Mouse (Mus musculus) midbrain, embryonic 13.5 days (tissue): Measurements from ENCODE around the gene Lrwd1. TPM values are rescaled to one million over a fixed set of nuclear protein-coding genes. Genes with fewer than 3 reads are reported as not detected.

Experiments
- ATAC-seq: fragments of 200-750 bp; cut with Nextera tagmentation; 2 replicates; pipeline ENCODE4 v1.8.0; 2017; ENCODE audit warnings: mild to moderate bottlenecking, moderate TSS enrichment, moderate library complexity
- H3K27ac ChIP-seq: fragments of 300-500 bp; sonication (generic); 2 replicates; pipeline ENCODE4 v1.5.1; 2015; ENCODE audit warnings: inconsistent platforms, mild to moderate bottlenecking, moderate library complexity
- H3K27me3 ChIP-seq: fragments of 300-500 bp; sonication (generic); 2 replicates; pipeline ENCODE4 v1.6.1; 2015; ENCODE audit warnings: mild to moderate bottlenecking, inconsistent platforms
- H3K36me3 ChIP-seq: fragments of 300-500 bp; sonication (generic); 2 replicates; pipeline ENCODE4 v1.6.1; 2015; ENCODE audit warnings: mild to moderate bottlenecking, inconsistent platforms
- H3K4me1 ChIP-seq: fragments of 300-500 bp; sonication (generic); replicated peaks from 2 replicates; pipeline ENCODE4 v1.6.1; 2015; ENCODE audit warnings: inconsistent platforms
- H3K4me2 ChIP-seq: fragments of 300-500 bp; sonication (generic); replicated peaks from 2 replicates; pipeline ENCODE4 v1.6.1; 2015; ENCODE audit warnings: moderate library complexity, mild to moderate bottlenecking, inconsistent platforms
- H3K4me3 ChIP-seq: fragments of 300-500 bp; sonication (generic); replicated peaks from 2 replicates; pipeline ENCODE4 v1.5.1; 2015; ENCODE audit warnings: mild to moderate bottlenecking, inconsistent platforms
- H3K9ac ChIP-seq: fragments of 300-500 bp; sonication (generic); replicated peaks from 2 replicates; pipeline ENCODE4 v1.6.1; 2015; ENCODE audit warnings: mild to moderate bottlenecking, inconsistent platforms
- H3K9me3 ChIP-seq: fragments of 300-500 bp; sonication (generic); 2 replicates; pipeline ENCODE4 v1.6.1; 2016; ENCODE audit warnings: mild to moderate bottlenecking, inconsistent platforms
- WGBS: fragments of 180-500 bp; shearing (Covaris S2); methylation state at CpG from one replicate; pipeline ENCODE4 v1.1.7; 2015; 5-methylcytosine and 5-hydroxymethylcytosine counted together
- polyA plus RNA-seq: library from polyadenylated mRNA; unstranded; fragments of >200 nt; fragmentation: Nextera tagmentation; extraction: Ambion mirVana; gene quantifications from 2 replicates; pipeline ENCODE4 v1.2.1, GENCODE M21; 2015

The Lrwd1 gene
- polyA plus RNA-seq: 31.7 and 33.8 TPM in 2 replicates

- peak within 1 kb of the TSS; percentile 88 for H3K4me2 ChIP-seq
- peaks cover 24% of the 10 kb centered on the region for H3K4me1 ChIP-seq
- H3K9me3 ChIP-seq: no peaks in the 10 kb centered on the region
- H3K27ac ChIP-seq: no peak within 1 kb of the TSS
- peak within 1 kb of the TSS; percentile 81 for H3K9ac ChIP-seq
- peak; percentile 95 for ATAC-seq
- no peaks in the 10 kb centered on the region for H3K27me3 ChIP-seq
- H3K4me3 ChIP-seq: peak within 1 kb of the TSS; percentile 84
- H3K36me3 ChIP-seq: peaks cover 52% of the 10 kb centered on the region
- WGBS: under 1% methylated on average over 60 of the region's 60 CpGs
Observed at GRCm38 (mm10) chr5:136135571-136136291, at the start of gene Lrwd1, which contains the start of gene Alkbh4. Gene Lrwd1 (minus strand): TSS chr5:136136074. Gene Alkbh4 (plus strand): TSS chr5:136136146.

GRCm38 (mm10) chr5:136183766-136184165, 47.9 kb upstream of the Lrwd1 start:
- Histone ChIP-seq H3K27ac (no peak overlapping the region), H3K4me2 (no peak overlapping the region), H3K36me3 (peaks cover 72% of the 10 kb centered on the region), H3K4me3 (no peak overlapping the region), H3K27me3 (no peaks in the 10 kb centered on the region), H3K9me3 (no peaks in the 10 kb centered on the region), H3K9ac (no peak overlapping the region), H3K4me1 (no peaks in the 10 kb centered on the region)
- ATAC-seq: no peak
- 94% methylated on average over 7 of the region's 7 CpGs for WGBS

- Histone ChIP-seq H3K4me2 (no peak overlapping the region), H3K4me1 (no peaks in the 10 kb centered on the region), H3K27ac (no peak overlapping the region), H3K4me3 (no peak overlapping the region), H3K9ac (no peak overlapping the region), H3K27me3 (no peaks in the 10 kb centered on the region), H3K9me3 (no peaks in the 10 kb centered on the region), H3K36me3 (peaks cover 72% of the 10 kb centered on the region)
- ATAC-seq: no peak
- WGBS: 96% methylated on average over 4 of the region's 4 CpGs
Observed at GRCm38 (mm10) chr5:136182830-136183229, 47.0 kb upstream of the Lrwd1 start.

GRCm38 (mm10) chr5:136182049-136182448, 46.2 kb upstream of the Lrwd1 start:
- no peak overlapping the region for H3K4me3 ChIP-seq
- no peaks in the 10 kb centered on the region for H3K27me3 ChIP-seq
- H3K27ac ChIP-seq: no peak overlapping the region
- no peak overlapping the region for H3K9ac ChIP-seq
- ATAC-seq: no peak
- peaks cover 72% of the 10 kb centered on the region for H3K36me3 ChIP-seq
- H3K9me3 ChIP-seq: no peaks in the 10 kb centered on the region
- no peaks in the 10 kb centered on the region for H3K4me1 ChIP-seq
- no peak overlapping the region for H3K4me2 ChIP-seq
- whole genome bisulfite sequencing: 91% methylated on average over 6 of the region's 6 CpGs

GRCm38 (mm10) chr5:136181197-136181596, 45.3 kb upstream of the Lrwd1 start:
- WGBS: 93% methylated on average over 6 of the region's 6 CpGs
- no peaks in the 10 kb centered on the region for H3K9me3 ChIP-seq
- H3K27me3 ChIP-seq: no peaks in the 10 kb centered on the region
- H3K27ac ChIP-seq: no peak overlapping the region
- H3K4me1 ChIP-seq: no peaks in the 10 kb centered on the region
- ATAC-seq: no peak
- H3K36me3 ChIP-seq: peaks cover 70% of the 10 kb centered on the region
- no peak overlapping the region for H3K4me3 ChIP-seq
- H3K9ac ChIP-seq: no peak overlapping the region
- no peak overlapping the region for H3K4me2 ChIP-seq

- Histone ChIP-seq H3K27me3 (no peaks in the 10 kb centered on the region), H3K4me2 (no peak overlapping the region), H3K9ac (no peak overlapping the region), H3K4me3 (no peak overlapping the region), H3K36me3 (peaks cover 67% of the 10 kb centered on the region), H3K9me3 (no peaks in the 10 kb centered on the region), H3K27ac (no peak overlapping the region), H3K4me1 (no peaks in the 10 kb centered on the region)
- 88% methylated on average over 5 of the region's 5 CpGs for WGBS
- no peak for ATAC-seq
Observed at GRCm38 (mm10) chr5:136179594-136179993, 43.7 kb upstream of the Lrwd1 start.

- Histone ChIP-seq H3K4me1 (peaks cover 25% of the 10 kb centered on the region), H3K27me3 (0 out of 2 replicates have a peak, but pooled peaks cover 11% of the 10 kb centered on the region), H3K27ac (peak overlapping the region; percentile 46), H3K9me3 (no peaks in the 10 kb centered on the region), H3K4me3 (no peak overlapping the region), H3K4me2 (no peak overlapping the region), H3K36me3 (peaks cover 15% of the 10 kb centered on the region), H3K9ac (no peak overlapping the region)
- no peak for ATAC-seq
- WGBS: 48% methylated on average over 9 of the region's 9 CpGs
Observed at GRCm38 (mm10) chr5:136173606-136174463, 38.0 kb upstream of the Lrwd1 start.

GRCm38 (mm10) chr5:136172939-136173338, 37.1 kb upstream of the Lrwd1 start:
- Histone ChIP-seq H3K9ac (no peak overlapping the region), H3K4me1 (peaks cover 25% of the 10 kb centered on the region), H3K4me3 (no peak overlapping the region), H3K9me3 (no peaks in the 10 kb centered on the region), H3K27me3 (0 out of 2 replicates have a peak, but pooled peaks cover 11% of the 10 kb centered on the region), H3K27ac (no peak overlapping the region), H3K36me3 (peaks cover 8% of the 10 kb centered on the region), H3K4me2 (no peak overlapping the region)
- WGBS: 82% methylated on average over 9 of the region's 9 CpGs
- no peak for ATAC-seq

GRCm38 (mm10) chr5:136171363-136172341, 35.8 kb upstream of the Lrwd1 start:
- Histone ChIP-seq H3K9me3 (no peaks in the 10 kb centered on the region), H3K9ac (peak overlapping the region; percentile 80), H3K27ac (peak overlapping the region; percentile 76; the same call in 1 of the 2 replicates), H3K36me3 (peaks cover 9% of the 10 kb centered on the region), H3K4me2 (peak overlapping the region; percentile 84), H3K4me3 (peak overlapping the region; percentile 65), H3K27me3 (0 out of 2 replicates have a peak, but pooled peaks cover 11% of the 10 kb centered on the region), H3K4me1 (peaks cover 25% of the 10 kb centered on the region)
- no peak for ATAC-seq
- WGBS: 43% methylated on average over 17 of the region's 17 CpGs

GRCm38 (mm10) chr5:136170512-136171362, 34.9 kb upstream of the Lrwd1 start, which contains the start of gene Orai2:
Gene Orai2 (minus strand): TSS chr5:136170713.
- H3K27ac ChIP-seq: peak within 1 kb of the TSS; percentile 76
- 4% methylated on average over 48 of the region's 49 CpGs for WGBS
- peak within 1 kb of the TSS; percentile 80 for H3K9ac ChIP-seq
- ATAC-seq: peak; percentile 92
- 0 out of 2 replicates have a peak, but pooled peaks cover 11% of the 10 kb centered on the region for H3K27me3 ChIP-seq
- H3K9me3 ChIP-seq: no peaks in the 10 kb centered on the region
- peak within 1 kb of the TSS; percentile 65 for H3K4me3 ChIP-seq
- peaks cover 25% of the 10 kb centered on the region for H3K4me1 ChIP-seq
- peaks cover 9% of the 10 kb centered on the region for H3K36me3 ChIP-seq
- peak within 1 kb of the TSS; percentile 84 for H3K4me2 ChIP-seq
